Mouse (Mus musculus) c-Kit-positive CD71-positive TER-119-negative erythroid progenitor cells, embryonic 14.5 days (primary cell): Measurements from ENCODE around the gene Krt33a.

Experiments used
- DNase-seq: peaks from one replicate; pipeline ENCODE4 v3.0.0-alpha.2; 2013; ENCODE audit warnings: low read depth

The Krt33a gene

DNA sequence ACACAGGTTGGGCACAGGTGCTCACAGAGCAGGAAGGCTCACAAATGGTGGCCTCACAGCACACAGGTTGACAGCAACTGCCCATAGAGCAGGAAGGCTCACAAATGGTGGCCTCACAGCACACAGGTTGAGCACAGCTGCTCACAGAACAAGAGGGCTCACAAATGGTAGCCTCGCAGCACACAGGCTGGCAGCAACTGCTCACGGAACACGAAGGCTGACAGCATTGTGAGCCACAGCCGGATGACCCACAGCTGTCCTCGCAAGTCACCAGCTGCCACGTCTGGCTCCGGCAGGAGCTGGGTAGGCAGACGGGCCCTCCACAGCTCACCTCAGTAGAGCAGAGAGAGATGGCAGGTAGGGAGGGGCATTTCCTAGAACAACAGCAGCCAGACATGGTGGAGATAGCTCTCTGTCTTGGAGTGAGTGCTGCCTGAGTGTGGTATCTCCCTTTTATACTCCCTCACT is 29.8 kb downstream of the Krt33a start, which contains the start of gene Krtap16-1:
Krtap16-1 (minus strand) TSS at position 418 of the 468 bp plus-strand sequence.
- no peak for DNase-seq

- DNase-seq = no peak
Observed at GRCm38 (mm10) chr11:99985291-99986092, 30.5 kb downstream of the Krt33a start.

DNA sequence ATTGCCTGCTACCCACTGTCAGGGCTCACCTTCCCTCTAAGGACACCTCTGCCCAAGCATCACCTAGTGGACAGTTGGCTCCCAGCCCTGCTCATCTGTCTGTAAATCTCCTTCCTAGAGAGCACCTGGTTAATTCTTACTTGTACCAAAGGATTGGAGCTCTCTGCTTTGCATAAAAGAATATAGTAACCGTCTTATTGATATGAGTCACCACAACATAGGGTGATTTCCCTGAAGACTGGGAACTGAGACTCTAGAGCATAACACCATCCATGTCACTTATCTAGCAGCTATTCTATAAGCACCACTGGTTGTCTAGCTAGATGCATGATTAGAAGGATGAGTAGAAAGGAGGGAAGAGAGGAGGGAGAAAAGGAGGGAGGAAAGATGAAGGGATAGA is 32.6 kb downstream of the Krt33a start:
- DNase-seq = no peak

DNA sequence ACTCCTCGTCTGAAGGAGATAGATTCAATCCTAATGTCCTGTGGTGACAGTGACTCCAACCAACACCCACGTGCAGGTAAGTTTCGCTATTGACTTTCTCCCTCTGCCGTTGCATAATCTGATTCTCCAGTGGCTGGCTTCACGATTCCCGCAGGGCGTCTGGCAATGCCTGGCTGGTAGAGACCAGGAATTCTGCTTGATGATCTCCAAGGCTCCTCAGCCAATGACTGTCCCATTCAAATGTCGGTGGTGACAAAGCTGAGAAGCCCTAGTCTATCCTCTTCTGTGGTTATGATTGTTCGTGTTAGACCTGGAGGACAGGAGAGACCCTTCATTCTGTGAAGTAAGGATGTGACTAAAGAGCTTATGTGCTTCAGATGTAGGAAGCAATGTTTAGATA is 33.3 kb downstream of the Krt33a start:
- no peak for DNase-seq

GRCm38 (mm10) chr11:99978953-99979352 is 37.1 kb downstream of the Krt33a start, which contains the start of gene Krtap29-1:
Krtap29-1 (minus strand) TSS chr11:99979053.
- no peak for DNase-seq

GRCm38 (mm10) chr11:99965961-99966360 is 50.1 kb downstream of the Krt33a start:
- no peak for DNase-seq

GRCm38 (mm10) chr11:99964213-99964612 is 51.8 kb downstream of the Krt33a start:
- no peak for DNase-seq
